Mouse (Mus musculus) cerebellum, adult 18-20 months (tissue): ENCODE data around the gene Tmem139.
A peak's percentile ranks its signal among the peaks of the same experiment; 100 is the strongest.

Source experiments
- DNase-seq, 2 experiments: peaks; one replicate each; pipeline ENCODE4 v3.0.0; 2021

Tmem139 gene

DNA sequence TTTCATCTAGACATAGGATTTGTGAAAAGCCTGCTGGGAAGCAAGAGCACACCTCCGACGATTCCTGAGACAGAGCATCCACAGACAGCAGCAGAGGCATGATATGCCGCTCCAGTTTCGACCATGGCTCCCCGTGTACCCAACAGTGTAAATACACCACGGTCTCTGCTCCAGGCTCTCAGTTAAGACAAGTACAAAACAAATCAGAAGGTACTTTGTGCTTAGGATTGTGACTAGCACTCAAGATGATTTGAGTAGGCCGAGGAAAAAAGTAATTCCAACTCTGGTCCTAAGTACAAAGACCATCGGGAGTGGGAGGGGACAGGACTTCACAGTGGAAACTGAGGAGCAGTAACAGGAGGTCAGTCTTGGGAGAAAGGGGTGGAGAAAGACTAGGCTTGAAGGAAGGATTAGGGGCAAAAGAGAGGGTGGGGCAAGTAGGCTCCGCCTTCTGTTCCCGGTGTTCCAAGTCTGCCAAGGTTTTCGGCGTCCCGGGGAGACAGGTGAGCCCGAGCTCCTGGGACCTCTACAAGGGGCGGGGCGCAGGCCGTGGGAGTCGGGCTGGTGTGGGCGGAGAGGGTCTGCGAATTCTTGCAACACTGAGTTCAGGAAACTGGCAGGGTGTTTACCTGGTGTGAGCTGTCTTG is at the start of gene Tmem139:
Gene Tmem139 (plus strand): TSS at position 447 of the 647 bp plus-strand sequence.
- DNase-seq = no peak

DNA sequence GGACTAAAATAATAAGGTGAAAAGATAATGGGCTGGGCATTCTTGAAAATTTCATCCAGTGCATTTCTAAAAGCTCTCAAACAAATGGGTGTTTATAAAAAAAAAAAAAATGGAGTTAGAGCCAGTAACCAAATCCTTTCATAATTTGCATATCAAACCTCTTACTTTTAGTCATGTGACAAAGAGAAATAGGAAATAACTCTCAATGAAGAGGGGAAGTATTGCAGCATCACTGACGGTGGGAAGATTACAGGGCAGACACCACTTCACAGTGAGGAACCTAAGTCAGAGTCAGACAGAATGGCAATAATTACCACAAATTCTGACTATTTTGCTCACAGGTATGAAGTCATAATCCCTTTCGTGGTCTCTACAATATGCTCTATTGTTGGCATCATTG is 46.7 kb upstream of the Tmem139 start, which contains the start of gene Tas2r144:
Gene Tas2r144 (plus strand): TSS at position 301 of the 400 bp plus-strand sequence.
- no peak for DNase-seq

DNA sequence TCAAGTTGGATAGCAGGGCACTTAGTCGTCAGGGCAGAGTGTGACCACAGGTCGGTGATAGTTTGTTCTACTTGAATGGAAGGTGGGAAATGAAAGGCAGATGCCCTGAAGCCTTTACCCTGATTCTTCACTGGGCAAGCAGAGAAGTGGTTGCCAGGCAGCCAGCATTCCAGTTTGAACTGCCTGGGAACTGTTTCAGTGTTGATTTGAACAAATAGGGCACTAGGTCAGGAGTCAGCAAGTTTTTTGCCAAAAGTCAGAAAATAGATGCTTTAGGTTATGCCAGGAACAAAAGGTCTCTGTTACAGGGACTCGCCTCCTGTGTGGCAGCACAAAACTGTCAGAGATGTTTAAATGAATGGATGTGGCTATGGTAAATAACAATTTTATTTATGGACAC is 39.5 kb upstream of the Tmem139 start:
- DNase-seq = peak in 1 of 2 experiments; percentile 13

DNA sequence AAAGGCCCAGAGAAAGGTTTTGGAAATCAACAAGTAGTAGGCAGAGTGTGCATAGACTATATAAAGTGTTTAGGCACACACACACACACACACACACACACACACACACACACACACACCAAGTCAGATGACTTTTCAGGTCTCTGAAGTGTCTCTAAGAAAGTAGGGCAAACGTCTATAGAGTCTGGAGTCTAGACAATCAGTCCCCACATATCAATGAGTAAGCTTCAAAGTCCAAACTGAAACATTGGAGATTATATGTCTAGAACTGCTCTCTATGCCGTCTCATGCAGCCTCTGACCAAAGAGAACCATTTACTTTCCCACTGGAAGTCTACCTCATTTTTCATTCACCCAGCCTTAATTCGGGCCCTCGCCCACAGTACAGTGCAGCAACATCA is 36.7 kb upstream of the Tmem139 start:
- no peak for DNase-seq

DNA sequence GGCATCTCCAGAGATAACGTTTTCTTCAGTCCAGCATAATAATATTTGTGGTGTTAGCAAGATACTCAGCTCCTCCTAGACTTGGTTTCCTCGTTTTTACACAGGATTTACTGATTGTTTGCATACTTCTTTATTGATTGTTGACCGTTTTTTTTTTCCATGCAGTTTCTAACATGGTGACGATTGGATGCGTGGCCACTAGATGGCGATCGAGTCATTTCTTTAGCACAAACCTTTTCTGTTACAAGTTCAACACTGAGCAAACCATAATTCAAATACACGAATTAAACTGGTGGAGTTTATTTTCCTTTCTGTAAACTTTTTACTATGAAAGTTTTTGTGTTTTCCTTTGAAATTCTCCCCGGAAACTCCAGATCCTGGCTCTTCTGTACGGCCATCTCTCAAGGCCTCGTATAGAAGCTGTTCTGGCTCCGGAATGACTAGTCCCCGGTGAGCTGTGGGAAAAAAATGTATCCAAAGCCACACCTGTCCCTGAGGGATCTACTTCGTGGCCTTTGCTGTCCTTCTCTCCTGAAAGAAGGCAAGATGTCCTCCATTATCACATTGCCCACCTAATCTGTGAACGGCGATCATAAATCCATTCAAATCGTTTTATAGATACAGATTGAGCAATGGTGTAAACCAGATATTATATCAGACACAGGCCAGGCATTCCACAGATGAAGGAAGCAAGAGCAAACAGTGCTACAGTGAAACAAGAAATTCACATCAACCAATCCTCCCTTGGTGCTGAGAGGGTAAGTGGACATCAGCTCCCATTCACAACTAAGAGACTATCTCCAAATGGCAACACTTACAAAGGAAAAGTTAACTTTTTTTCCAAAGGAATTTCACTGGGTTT is 34.3 kb upstream of the Tmem139 start:
- peak; percentile 62 to 78 for DNase-seq

DNA sequence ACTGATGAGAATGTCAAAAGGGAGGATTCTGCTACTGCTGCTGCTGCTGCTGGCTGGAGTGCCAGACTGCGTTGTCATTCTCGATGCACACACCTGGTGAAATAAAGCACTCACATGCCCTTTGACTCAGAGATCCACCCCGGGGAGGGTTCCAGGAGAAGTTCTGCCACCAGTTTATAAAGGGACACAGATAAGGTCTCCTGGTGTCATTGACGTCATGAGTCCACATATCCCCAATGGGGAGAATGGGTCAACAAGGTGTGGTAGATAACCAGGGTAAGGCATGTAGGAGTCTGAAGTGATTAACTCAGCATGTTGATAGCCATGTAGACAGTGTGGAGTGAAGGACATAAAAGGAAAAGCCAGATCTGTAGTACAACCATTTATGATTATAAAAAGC is 32.2 kb upstream of the Tmem139 start:
- DNase-seq = no peak

DNA sequence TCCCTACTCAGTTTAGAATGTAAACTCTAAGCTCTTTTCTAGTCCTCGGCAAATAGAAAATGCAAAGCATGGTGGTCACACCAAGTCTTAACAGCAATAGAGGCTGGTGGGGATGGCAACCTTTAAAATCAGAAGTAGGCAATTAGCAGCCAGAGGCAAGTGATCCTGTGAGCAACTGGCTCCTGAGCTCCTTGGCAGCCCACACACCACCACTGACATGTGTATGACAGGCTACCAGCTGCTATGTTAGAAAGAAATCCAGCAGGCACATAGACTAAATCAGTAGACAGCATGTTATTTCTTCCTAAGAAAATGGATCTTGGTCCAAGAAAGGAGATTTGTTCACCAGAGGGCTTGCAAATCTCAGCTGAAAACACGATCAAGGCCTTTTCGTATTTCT is 30.6 kb upstream of the Tmem139 start:
- DNase-seq = no peak

DNA sequence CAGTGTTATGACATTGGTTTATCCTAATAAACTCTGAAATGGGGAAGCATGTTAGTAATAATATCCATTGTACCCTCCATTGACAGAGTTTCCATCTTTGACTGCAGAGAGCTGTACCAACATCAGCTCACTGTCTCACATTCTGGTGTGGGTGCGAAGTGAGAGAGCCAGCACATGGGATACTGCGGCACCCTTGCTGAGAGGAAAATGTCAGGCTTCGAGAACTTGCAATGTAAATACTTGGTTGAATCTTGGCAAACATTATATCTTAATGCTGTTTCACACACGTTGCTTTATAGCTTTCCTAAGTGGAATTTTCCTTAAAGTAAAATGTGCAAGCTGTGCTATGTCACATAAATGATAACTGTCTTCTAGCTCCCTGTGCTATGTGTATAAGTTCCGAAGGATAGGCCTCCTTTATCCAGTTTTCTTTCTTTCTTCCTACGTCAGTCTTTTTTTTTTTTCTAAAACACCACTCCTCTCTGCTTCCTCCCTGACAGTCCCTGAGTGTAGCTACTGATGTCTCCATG is 24.4 kb upstream of the Tmem139 start:
- no peak for DNase-seq

DNA sequence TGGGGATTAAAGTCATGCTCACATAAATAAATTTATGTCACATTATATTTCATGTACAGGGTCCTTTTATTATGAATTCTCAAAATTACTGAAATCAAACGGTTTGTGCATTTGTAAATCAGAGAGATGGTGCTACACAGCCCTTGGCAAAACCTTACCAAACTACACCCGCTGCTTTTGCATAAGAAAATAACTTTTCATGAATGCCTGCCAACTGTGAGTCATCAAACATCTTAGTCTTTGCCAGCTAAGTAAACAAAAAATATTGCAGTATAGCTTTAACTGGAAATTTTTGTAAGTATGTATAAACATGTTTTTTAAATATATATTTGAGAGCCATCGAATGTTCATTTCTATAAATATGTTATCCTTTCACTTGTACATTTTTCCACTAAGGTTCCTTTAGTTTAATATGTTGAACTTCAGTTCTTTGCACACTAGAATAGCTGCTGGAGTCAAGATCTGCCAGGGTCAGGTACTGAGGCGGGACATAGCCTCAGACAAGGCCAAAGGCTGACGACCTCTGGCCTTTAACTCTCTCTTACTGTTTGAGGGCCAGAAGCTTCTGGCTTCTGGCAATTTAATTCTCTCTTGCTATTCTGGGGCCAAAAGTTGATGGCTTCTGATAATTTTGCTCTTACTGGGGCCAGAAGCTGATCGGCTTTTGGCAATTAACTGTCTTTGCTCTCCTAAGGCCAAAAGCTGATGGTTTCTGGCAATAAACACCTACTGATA is 20.3 kb upstream of the Tmem139 start:
- no peak for DNase-seq

DNA sequence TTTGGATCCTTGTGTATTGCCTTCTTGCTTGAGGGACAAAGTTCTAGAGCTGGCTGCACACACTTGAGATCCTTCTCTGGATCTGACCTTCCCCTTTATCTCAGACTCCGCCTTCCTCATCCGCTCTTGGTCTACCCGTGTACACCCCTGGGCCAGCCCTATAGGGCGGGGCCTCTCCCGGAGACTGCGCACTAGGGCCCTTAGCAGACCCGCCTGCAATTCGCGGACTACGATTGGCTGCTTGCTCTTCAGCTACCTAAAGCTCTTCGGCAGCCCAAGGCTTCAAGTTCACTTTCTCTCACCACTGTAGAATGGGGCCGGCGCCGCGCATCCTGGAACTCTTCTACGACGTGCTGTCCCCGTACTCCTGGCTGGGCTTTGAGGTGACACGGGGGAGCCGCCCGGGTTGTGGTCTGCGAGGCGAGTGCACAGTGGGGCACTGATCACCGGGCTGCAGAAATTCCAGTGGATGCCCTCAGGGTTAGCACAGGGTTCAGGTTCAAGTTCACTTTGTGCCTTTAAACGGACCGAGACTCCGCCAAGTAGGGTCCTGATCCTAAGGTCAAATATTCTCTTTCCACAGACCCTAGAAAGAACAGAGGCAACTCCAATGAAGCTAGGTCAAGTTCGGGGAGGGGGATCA is 15.9 kb upstream of the Tmem139 start, which contains the start of gene Gstk1:
Gene Gstk1 (plus strand): TSS at position 225 of the 643 bp plus-strand sequence.
- DNase-seq = peak; percentile 70 to 80

DNA sequence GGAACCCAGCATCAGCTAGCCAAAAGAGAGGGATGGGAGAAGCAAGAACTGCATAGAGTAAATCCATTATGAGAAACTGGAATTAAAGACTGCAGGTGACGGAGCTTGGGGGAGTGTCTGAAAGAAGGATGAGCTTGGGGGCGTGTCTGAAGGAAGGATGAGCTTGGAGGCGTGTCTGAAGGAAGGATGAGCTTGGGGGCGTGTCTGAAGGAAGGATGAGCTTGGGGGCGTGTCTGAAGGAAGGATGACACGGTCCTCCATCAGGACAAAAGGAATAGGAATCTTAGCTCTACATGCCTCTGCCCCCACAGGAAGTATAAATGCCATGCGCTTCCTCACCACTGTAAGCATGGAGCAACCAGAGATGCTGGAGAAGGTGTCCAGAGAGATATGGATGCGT is 14.6 kb upstream of the Tmem139 start:
- peak in 1 of 2 experiments; percentile 29 for DNase-seq

DNA sequence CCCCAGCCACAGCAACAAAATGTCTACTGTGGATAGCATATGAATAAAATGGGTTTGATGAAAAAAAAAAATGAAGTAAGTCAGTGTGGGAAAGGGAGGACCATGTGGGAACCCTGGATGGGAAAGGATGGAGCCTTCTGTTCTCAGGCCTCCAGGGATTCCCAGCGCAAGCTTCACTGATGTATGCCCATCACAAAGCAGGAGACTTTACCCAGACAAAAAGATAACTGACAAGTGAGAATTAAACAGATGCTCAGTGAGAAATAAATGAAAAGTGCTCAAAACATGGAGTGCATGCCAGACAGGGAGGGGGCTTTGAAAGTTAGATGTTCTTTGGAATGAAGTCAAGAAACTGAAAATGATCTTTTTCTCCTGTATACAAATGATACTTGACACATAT is 13.8 kb upstream of the Tmem139 start:
- DNase-seq = no peak

DNA sequence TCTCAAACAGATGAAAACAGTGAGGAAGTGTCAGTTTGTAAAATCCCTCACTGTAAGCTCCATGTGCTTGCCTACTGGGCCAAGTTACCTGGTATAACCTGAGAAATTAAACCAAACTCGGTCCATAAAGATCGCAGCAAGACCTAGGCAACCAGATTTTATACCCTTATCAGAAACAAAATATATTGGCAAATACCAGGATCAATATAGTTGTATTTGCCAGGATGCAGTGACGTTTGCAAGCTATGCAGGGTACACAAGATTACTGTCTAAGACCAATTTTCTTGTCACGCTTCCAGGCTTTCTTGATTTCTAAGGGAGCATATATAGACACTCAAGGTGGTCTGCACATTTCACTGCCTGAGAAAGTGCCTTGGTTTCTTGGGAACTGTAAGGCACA is 10.0 kb upstream of the Tmem139 start:
- DNase-seq = no peak

DNA sequence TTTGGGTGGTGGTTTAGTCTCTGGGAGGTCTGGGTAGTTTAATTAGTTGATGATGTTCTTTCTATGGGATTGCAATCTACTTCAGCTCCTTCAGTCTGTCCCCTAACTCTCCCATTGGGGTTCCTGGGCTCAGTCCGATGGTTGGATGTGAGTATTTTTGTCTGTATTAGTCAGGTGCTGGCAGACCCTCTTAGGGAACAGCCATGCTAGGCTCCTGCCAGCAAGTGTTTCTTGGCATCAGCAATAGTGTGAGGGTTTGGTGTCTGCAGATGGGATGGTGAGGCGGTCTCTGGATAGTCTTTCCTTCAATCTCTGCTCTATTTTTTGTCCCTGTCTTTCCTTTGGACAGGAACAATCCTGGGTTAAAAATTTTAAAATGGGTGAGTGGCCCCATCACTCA is 8.7 kb upstream of the Tmem139 start:
- DNase-seq = no peak

DNA sequence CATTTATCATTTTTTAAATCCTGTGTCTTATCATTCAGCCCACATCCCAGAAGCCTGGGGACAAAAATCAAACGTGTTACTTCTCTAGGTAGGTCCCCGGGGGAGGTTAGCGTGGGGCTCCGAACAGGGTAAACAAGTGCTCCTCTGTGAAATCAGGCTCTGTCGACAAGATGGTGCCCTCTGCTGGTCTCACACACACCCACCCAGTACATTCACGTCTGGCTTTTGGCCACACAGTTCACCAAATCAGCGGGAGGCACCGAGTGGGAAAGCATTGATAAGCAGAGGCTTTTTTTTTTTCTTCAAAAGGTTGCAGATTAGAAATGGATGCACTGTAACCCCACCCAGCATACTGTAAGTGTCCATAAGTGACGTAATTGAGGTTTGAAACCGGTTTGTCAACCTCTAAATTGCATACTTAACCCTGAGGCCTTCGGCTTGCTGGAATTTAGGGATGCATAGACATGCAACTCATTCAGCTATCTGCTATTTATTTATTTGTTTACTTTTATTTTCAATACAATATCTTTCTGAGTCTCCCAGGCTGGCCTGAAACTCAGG is 4.4 kb upstream of the Tmem139 start:
- DNase-seq = peak; percentile 43 to 52

DNA sequence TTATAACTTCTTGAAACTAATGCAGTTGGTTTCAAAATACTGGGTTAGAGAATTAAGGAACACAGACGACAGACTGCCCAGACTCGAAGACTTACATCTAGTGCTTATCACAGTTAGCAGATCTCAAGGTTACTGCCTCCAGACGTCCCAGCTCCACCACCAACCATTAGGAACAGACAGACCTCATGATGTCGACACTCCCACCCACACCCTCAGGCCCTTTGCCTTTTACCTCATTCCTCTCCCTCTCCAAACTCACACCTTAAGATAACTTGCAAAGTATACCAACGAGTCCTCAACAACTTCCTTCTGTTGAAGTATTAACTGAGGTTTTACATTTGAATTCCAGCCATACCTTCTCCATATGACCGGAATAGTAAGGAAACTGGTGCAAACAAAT is 1.3 kb upstream of the Tmem139 start:
- DNase-seq = no peak

DNA sequence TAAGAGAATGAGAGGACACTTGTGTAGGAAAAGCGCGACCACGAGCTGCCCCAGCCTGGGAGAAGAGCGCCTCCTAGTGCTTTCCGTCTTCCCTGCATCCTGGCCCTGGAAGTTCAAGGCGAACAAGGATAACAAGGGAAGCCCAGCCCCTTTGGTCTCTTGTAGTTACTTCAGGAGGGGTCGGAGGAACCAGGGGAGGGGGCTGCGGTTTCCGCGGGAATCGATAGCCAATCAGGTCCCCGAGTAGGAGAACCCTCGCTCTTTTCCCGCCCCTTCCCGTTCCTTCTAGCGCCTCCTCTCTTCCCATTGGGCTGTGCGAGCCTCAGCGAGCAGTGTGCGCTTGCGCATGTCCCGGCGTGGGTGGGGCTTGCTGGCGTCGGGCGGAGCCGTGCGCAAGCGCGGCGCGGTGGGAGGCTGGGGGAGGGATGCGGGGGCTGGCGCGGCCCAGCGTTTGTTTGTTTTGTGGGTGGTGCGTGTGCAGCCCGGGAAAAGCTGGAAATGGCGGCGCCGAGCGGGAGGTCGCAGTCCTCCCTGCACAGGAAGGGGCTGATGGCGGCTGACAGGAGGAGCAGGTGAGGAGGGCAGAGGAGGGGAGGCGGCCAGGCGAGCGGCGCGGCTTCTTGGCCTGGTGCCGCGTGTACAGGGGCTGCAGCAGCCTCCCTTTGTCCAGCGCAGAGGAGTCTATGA is 3.0 kb downstream of the Tmem139 start, which contains the start of gene Casp2:
Gene Casp2 (plus strand): TSS at position 360 of the 687 bp plus-strand sequence.
- peak; percentile 98 to 100 for DNase-seq

DNA sequence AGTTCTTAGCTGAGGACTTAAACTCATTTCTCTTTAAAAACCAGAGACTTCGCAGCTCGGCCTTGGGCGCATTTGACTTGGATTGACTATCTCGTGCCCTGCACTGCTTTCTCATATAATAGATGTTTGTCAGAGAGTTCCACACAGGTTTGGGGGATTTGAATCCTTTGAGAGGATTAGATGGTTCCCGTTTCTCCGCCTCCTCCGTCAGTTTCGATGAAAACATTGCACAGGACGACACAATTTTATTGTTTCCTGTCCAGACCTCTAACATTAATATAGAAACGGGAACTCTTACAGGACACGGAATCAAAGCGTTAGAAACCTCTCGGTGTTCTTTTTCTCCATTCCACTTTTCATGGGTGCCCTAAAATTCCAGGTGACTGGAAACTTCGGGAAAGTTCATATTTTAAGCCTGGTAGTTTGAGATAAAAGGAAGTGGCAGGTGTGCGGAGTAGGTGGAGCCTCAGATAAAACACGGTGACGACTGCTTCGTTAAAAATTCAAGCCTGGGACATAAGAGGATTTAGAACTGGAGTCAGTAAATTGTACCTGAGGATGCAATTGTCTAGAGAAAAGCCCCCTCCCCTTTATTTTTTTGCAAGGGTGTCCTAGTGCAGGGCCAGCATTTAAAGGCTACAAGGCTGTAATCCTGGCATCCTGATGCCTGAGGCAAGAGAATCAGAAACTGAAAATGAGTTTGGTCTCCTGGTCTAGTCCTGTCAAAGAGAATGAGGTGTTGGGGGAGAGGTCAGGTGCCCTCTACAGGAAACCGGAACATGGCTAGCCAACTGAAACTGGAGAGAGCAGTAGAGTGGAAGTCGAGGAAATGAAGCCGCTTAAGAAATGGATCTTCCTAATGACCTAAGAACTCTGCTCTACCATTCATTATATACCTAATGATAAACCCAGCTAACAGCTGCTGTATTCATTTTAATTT is 3.9 kb downstream of the Tmem139 start:
- no peak for DNase-seq

DNA sequence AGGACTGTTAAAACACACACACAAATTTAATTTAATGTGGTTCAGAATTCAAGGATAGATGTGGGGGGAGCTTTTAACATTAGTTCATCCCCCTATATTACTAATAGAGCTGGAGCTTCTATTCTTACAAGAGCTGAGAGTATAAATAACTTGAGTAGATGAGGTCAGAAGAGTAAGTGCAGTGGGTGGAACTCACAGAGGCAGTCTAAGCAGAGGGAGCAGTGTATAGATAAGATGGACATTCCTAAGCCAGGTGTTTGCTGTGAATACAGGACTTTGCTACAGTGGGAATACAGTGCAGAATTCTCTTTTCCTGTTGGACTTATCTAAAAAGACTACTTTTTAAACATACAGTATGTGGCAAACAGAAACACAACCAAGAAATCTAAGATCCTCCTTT is 9.0 kb downstream of the Tmem139 start:
- DNase-seq = no peak

DNA sequence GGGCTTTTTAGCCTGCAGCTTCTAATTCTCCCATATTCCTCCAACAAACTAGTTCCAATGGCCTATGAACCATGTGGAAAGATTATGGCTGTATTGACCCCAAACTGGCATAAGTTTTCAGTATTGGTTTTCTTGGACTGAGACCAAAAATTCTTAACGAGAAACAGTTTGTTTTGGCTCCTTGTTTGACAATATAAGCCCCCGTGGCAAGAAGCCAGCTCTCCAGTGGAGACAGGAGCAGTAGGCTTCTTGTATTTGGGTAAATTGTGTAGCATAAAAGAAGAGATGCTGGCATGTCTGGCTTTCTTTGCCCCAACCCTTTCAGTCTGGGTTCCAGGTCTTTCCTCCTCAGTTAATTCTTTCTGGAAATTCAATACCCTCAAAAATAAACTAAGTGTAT is 14.4 kb downstream of the Tmem139 start:
- DNase-seq = no peak
